Mouse (Mus musculus) kidney, embryonic 16.5 days (tissue): ENCODE measurements around the gene Ankrd9. TPM values are rescaled to one million over a fixed set of nuclear protein-coding genes. Genes with fewer than 3 reads are reported as not detected.

Source experiments
- ATAC-seq: fragments of 200-750 bp; cut with Nextera tagmentation; 2 replicates; pipeline ENCODE4 v1.8.0; 2017; ENCODE audit warnings: moderate TSS enrichment; ENCODE audit not compliant: low FRiP score, low TSS enrichment
- H3K27ac ChIP-seq: fragments of 300-500 bp; sonication (generic); 2 replicates; pipeline ENCODE4 v1.5.1; 2014; ENCODE audit warnings: low read length
- H3K27me3 ChIP-seq: fragments of 300-500 bp; sonication (generic); 2 replicates; pipeline ENCODE4 v1.6.1; 2014; ENCODE audit warnings: low read length, control low read depth, mixed read lengths; ENCODE audit not compliant: insufficient read depth
- H3K36me3 ChIP-seq: fragments of 300-500 bp; sonication (generic); 2 replicates; pipeline ENCODE4 v1.6.1; 2014; ENCODE audit warnings: low read length, control low read depth, mixed read lengths; ENCODE audit not compliant: insufficient read depth
- H3K4me1 ChIP-seq: fragments of 300-500 bp; sonication (generic); 2 replicates; pipeline ENCODE4 v1.6.1; 2014; ENCODE audit warnings: low read length, control low read depth, mixed read lengths; ENCODE audit not compliant: insufficient read depth
- H3K4me2 ChIP-seq: fragments of 300-500 bp; sonication (generic); replicated peaks from 2 replicates; pipeline ENCODE4 v1.6.1; 2014; ENCODE audit warnings: low read depth, low read length
- H3K4me3 ChIP-seq: fragments of 300-500 bp; sonication (generic); 2 replicates; pipeline ENCODE4 v1.5.1; 2014; ENCODE audit warnings: mild to moderate bottlenecking, low read length
- H3K9ac ChIP-seq: fragments of 300-500 bp; sonication (generic); replicated peaks from 2 replicates; pipeline ENCODE4 v1.6.1; 2014; ENCODE audit warnings: low read length
- H3K9me3 ChIP-seq: fragments of 300-500 bp; sonication (generic); 2 replicates; pipeline ENCODE4 v1.6.1; 2016; ENCODE audit warnings: low read length, control low read depth
- WGBS: fragments of 180-500 bp; shearing (Covaris S2); extraction: QIAGEN DNeasy Blood & Tissue Kit; methylation state at CpG from one replicate; pipeline ENCODE4 v1.1.7; 2014; 5-methylcytosine and 5-hydroxymethylcytosine counted together
- polyA plus RNA-seq: library from polyadenylated mRNA; unstranded; fragments of >200 nt; fragmentation: Nextera tagmentation; extraction: Ambion mirVana; gene quantifications from 2 replicates; pipeline ENCODE4 v1.2.1, GENCODE M21; 2015

Ankrd9 gene
- polyA plus RNA-seq, 1 experiment from 2014 or later = 16.7 TPM

GRCm38 (mm10) chr12:110973829-110974228 lies 5.0 kb downstream of the Ankrd9 start:
- ATAC-seq = no peak
- WGBS = 93% methylated on average over 4 of the region's 4 CpGs
- peaks cover 5% of the 10 kb centered on the region for H3K4me1 ChIP-seq
- no peak overlapping the region for H3K27ac ChIP-seq
- no peaks in the 10 kb centered on the region for H3K27me3 ChIP-seq
- no peak overlapping the region for H3K4me3 ChIP-seq
- H3K9me3 ChIP-seq = no peaks in the 10 kb centered on the region
- peaks cover 27% of the 10 kb centered on the region for H3K36me3 ChIP-seq
- H3K9ac ChIP-seq = no peak overlapping the region
- H3K4me2 ChIP-seq = no peak overlapping the region

DNA sequence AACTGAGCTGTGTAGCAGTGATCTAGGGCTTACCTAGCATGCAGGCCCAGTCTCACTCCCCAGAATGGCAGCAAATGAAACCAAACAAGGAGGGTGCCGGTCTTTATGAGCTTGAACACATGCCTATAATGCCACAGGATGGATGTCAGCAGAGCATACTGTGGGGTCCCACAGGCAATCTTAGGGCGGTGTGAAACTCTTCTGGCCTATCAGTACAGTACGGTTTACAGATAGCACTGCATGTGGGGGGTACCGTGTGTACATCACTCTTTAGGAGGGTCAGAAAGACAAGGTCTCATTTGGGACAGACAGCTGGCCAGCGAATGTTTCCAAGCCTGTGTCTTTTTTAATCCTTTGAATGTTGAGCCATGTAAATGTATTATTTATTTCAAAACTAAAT lies 6.9 kb downstream of the Ankrd9 start:
- H3K4me3 ChIP-seq = no peak overlapping the region
- H3K9me3 ChIP-seq = no peaks in the 10 kb centered on the region
- ATAC-seq = no peak
- no peak overlapping the region for H3K27ac ChIP-seq
- no peak overlapping the region for H3K4me2 ChIP-seq
- no peaks in the 10 kb centered on the region for H3K4me1 ChIP-seq
- no peaks in the 10 kb centered on the region for H3K27me3 ChIP-seq
- WGBS = 94% methylated on average over 5 of the region's 5 CpGs
- peaks cover 31% of the 10 kb centered on the region for H3K36me3 ChIP-seq
- no peak overlapping the region for H3K9ac ChIP-seq

DNA sequence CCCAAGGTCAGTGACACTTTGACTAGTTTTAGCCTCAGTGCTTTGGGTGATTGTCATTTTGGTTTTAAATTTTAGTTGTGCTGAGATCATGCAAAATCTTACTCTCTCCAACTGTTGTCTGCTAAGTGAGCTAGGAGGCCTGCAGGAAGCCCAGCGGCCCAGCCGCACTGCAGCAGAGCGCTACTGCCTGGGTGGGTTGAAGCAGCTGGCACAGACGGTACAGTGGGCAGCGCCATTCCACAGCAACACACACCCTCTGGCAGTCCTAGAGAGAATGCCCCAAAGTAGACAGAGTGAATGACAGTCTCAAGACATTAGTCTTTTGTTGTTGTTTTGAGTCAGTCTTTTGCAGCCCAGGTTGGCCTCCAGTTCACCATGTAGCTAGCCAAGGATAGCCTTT lies 8.4 kb downstream of the Ankrd9 start:
- Histone ChIP-seq H3K27me3 (no peaks in the 10 kb centered on the region), H3K4me3 (no peak overlapping the region), H3K4me1 (no peaks in the 10 kb centered on the region), H3K27ac (no peak overlapping the region), H3K9me3 (no peaks in the 10 kb centered on the region), H3K9ac (no peak overlapping the region), H3K4me2 (no peak overlapping the region), H3K36me3 (peaks cover 16% of the 10 kb centered on the region)
- no peak for ATAC-seq
- WGBS = 89% methylated on average over 5 of the region's 5 CpGs

DNA sequence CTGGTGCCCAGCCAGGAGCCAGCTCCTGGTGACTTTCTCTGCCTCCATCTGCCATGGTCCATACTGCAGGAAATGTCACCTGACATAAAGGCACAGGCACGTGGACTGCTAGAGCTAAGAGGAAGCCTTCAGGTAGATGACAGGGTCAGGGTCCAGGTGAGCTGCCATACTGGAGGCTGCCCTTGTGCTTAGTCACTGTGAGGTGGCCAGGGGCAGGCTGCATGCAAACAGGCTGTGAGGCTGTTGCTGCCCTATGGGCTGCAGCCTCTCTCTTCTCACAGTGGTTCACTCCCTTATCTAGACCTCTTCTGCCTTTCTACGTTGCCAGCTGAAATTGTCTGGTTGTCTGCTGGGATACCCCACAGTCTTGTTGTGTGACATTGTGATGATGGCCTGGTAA lies 11.7 kb downstream of the Ankrd9 start:
- H3K36me3 ChIP-seq = peaks cover 14% of the 10 kb centered on the region
- no peak overlapping the region for H3K27ac ChIP-seq
- no peaks in the 10 kb centered on the region for H3K9me3 ChIP-seq
- no peak overlapping the region for H3K4me3 ChIP-seq
- no peaks in the 10 kb centered on the region for H3K27me3 ChIP-seq
- no peaks in the 10 kb centered on the region for H3K4me1 ChIP-seq
- no peak for ATAC-seq
- no peak overlapping the region for H3K9ac ChIP-seq
- H3K4me2 ChIP-seq = no peak overlapping the region
- 97% methylated on average over 2 of the region's 2 CpGs for WGBS

GRCm38 (mm10) chr12:110966079-110966478 lies 12.8 kb downstream of the Ankrd9 start:
- no peak overlapping the region for H3K4me2 ChIP-seq
- WGBS = 68% methylated on average over 4 of the region's 4 CpGs
- no peak overlapping the region for H3K9ac ChIP-seq
- no peaks in the 10 kb centered on the region for H3K4me1 ChIP-seq
- no peak for ATAC-seq
- H3K27ac ChIP-seq = no peak overlapping the region
- no peak overlapping the region for H3K4me3 ChIP-seq
- peaks cover 14% of the 10 kb centered on the region for H3K36me3 ChIP-seq
- H3K27me3 ChIP-seq = no peaks in the 10 kb centered on the region
- H3K9me3 ChIP-seq = no peaks in the 10 kb centered on the region

DNA sequence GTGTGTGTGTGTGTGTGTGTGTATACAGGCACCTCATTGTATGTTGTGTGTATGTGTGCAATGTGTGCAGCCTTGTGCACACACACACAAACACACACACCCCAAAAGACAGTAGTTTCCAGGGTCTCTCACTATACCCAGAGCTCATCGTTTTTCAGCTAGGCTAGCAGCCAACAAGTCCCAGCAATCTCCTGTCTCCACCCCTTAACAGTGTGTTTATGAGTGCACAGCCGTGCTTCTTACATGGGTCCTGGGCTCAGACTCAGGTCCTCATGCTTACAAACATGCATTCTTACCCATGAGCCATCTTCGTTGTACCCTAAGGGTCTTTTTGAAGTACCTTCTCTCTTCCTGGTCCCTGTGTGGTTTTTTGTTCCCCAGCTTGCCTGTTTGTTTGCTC lies 13.3 kb downstream of the Ankrd9 start:
- peaks cover 14% of the 10 kb centered on the region for H3K36me3 ChIP-seq
- no peak for ATAC-seq
- WGBS = 62% methylated on average over 3 of the region's 3 CpGs

DNA sequence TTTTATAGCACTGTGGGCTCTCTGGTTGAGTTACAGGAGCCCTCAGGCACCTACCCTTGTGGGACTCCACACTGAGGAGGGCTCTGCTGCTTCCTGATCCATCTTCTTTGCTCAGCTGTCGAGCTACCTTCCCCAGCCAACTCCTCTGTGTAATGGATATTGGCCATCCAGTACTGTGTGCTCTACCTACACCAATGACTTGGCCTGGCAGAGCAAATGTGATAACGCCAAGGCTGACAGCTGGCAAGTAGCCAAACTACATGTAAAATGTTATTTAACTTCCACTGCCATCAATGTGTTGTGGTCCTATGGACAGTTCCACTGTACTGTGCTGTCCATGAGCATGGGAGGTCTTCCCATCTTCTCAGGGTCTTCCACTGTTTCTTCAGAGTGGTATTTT lies 16.9 kb downstream of the Ankrd9 start:
- Histone ChIP-seq H3K4me1 (no peaks in the 10 kb centered on the region), H3K36me3 (peaks cover 3% of the 10 kb centered on the region; the same call in 1 of the 2 replicates), H3K27me3 (no peaks in the 10 kb centered on the region), H3K9ac (no peak overlapping the region), H3K27ac (no peak overlapping the region), H3K4me2 (no peak overlapping the region), H3K9me3 (no peaks in the 10 kb centered on the region), H3K4me3 (no peak overlapping the region)
- ATAC-seq = no peak
- WGBS = 72% methylated on average over 2 of the region's 2 CpGs

More for the DNA sequence above, 13.3 kb downstream of the Ankrd9 start:
- Histone ChIP-seq H3K4me1 (no peaks in the 10 kb centered on the region), H3K4me2 (no peak overlapping the region), H3K9me3 (no peaks in the 10 kb centered on the region), H3K27me3 (no peaks in the 10 kb centered on the region), H3K27ac (no peak overlapping the region), H3K9ac (no peak overlapping the region), H3K4me3 (no peak overlapping the region)

GRCm38 (mm10) chr12:110954351-110954991 lies 24.4 kb downstream of the Ankrd9 start:
- 78% methylated on average over 4 of the region's 4 CpGs for WGBS
- ATAC-seq = no peak
- H3K27me3 ChIP-seq = no peaks in the 10 kb centered on the region

GRCm38 (mm10) chr12:110953900-110954299 lies 24.9 kb downstream of the Ankrd9 start:
- H3K27me3 ChIP-seq = no peaks in the 10 kb centered on the region
- ATAC-seq = no peak
- no peak overlapping the region for H3K4me2 ChIP-seq
- WGBS = 83% methylated on average over 2 of the region's 2 CpGs
- no peak overlapping the region for H3K9ac ChIP-seq
- H3K4me1 ChIP-seq = no peaks in the 10 kb centered on the region
- H3K27ac ChIP-seq = no peak overlapping the region
- H3K9me3 ChIP-seq = peaks cover 3% of the 10 kb centered on the region; the same call in 1 of the 2 replicates
- peaks cover 17% of the 10 kb centered on the region for H3K36me3 ChIP-seq
- no peak overlapping the region for H3K4me3 ChIP-seq

More at GRCm38 (mm10) chr12:110954351-110954991, 24.4 kb downstream of the Ankrd9 start:
- Histone ChIP-seq H3K36me3 (peaks cover 18% of the 10 kb centered on the region), H3K9me3 (peaks cover 3% of the 10 kb centered on the region; the same call in 1 of the 2 replicates), H3K27ac (no peak overlapping the region), H3K4me2 (no peak overlapping the region), H3K4me1 (no peaks in the 10 kb centered on the region), H3K4me3 (no peak overlapping the region), H3K9ac (no peak overlapping the region)

GRCm38 (mm10) chr12:110953443-110953842 lies 25.4 kb downstream of the Ankrd9 start:
- H3K4me1 ChIP-seq = no peaks in the 10 kb centered on the region
- H3K4me3 ChIP-seq = no peak overlapping the region

More at GRCm38 (mm10) chr12:110953443-110953842, 25.4 kb downstream of the Ankrd9 start:
- Histone ChIP-seq H3K36me3 (peaks cover 16% of the 10 kb centered on the region; the same call in 1 of the 2 replicates), H3K9me3 (peaks cover 3% of the 10 kb centered on the region; the same call in 1 of the 2 replicates), H3K27me3 (no peaks in the 10 kb centered on the region), H3K4me2 (no peak overlapping the region), H3K9ac (no peak overlapping the region), H3K27ac (no peak overlapping the region)
- ATAC-seq = no peak
- 88% methylated on average over 3 of the region's 3 CpGs for WGBS
